Mouse (Mus musculus): Measurements from ENCODE around the gene Jak3.
"Not testable (repeated sequence)": the region's sequence is repeated elsewhere in the genome, so short reads cannot be mapped to it uniquely, and the experiment has no call there.

The Jak3 gene

GRCm38 (mm10) chr8:71719928-71720457 is 43.9 kb downstream of the Jak3 start:
- peak; percentile 76 for DNase-seq (ENCODE audit: extremely low spot score, low spot score)

DNA sequence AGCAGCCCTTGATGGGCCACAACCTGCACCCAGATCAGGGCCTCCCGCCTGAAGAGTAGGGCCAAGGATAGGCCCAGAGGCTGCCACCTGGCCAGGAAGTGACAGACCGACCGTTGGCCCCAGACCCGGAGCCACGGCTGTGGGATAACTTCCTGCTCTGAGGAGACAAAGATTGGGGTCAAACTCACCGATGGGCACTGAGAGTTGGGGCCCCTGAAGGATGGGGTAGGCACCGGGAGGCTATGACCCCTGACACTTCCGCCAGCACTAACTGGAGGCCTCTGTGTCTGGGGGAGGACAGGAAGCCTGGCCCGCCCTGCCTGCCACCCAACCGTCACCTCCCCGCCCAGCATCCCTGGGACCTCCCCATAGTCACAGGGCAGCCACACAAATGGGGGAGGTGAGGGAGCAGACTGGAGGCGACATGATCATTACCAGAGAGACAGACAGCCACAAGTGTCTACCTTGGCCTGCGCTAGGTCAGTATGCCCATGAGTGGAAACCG is 47.0 kb downstream of the Jak3 start:
- no peak for DNase-seq (ENCODE audit: extremely low spot score, low spot score)

DNA sequence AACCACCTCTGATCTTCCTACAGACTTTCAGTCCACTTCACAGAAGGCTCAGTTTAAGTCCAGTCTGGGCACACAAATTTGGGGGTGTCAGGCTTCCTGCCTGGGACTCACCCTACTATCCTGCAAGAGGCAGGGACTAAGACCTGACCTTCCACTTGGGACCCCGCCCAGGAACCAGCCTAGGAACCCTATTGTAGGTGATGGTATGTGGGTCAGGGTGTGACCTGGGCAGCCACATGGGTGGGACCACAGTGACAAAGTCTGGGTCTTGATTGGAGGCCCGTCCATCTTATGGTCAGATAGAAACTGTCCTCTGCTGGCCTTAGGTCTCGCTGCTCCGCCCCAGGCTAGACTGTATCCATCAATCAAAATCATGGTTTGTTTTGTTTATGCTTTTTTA is 48.3 kb downstream of the Jak3 start:
- no peak for DNase-seq (ENCODE audit: extremely low spot score, low spot score)

DNA sequence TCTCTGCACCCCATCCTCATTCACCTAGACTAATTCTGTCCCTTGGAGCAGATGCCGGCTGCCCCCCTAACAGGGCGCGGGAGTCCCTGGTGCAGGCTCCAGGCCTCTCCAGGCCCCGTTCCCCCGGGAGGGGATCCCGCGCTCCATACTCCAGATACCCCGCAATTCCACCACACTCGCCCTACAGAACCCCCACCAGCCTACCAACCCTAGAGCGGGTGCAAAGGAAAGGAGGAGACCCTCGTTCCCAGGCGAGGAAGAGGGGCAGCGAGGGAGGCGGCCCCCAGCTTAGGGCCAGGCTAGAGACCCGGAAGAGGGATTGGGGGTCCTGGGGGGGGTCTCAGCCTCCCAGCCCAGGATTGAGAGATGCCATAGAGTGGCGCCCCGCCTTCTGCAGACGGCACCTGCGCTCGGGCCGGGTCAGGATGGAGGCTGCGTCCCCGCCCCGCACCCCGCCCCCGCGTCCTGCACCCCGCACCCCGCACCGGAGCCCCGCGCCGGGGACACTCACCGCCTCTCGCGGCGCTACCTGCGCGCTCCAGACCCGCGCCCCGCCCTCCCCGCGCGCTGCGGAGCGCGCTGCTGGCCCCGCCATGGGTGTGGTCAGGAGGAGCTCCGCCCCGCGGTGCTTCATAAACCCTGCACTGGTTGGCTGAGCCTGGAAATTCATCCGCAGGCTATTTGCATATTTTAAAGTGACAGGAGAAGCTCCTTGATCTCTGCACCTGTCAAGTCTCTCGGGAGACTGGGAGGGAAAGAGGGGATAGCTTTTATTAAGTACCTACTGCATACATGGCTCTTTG is 49.2 kb downstream of the Jak3 start, which contains the start of gene Fcho1:
TSS of gene Fcho1 (minus strand) at position 595 of the 803 bp plus-strand sequence.
- peak; percentile 73 for DNase-seq (ENCODE audit: extremely low spot score, low spot score)

DNA sequence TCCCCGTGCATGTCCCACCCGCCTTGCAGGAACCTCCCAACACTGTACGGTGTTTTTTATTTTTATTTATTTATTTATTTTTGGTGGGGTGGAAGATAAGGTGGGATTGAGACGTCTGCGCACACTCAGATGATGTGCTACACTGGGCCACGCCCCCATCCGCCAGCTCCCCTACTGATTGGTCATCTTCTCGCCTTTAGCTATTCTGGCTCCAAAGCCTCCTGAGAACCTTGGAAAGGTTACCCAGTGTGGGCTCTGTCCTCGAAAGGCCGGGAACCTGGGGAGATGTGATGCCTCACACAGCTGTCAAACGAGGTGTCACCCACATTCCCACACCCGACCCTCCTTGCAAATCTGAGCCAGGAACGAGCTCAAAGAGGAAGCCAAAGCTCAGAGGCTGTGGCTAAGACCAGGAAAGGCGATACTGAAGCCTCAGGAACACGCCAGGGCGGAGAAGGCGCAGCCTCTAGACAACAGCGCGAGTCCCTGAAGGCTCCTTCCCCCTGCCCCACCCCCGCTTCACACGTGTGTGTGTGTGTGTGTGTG is 52.2 kb downstream of the Jak3 start:
- DNase-seq (ENCODE audit: extremely low spot score, low spot score) = peak; percentile 48

- no peak for DNase-seq (ENCODE audit: extremely low spot score, low spot score)
Measured at GRCm38 (mm10) chr8:71728826-71729620, 52.9 kb downstream of the Jak3 start.

GRCm38 (mm10) chr8:71731652-71732230 is 55.6 kb downstream of the Jak3 start:
- DNase-seq (ENCODE audit: extremely low spot score, low spot score) = no peak

DNA sequence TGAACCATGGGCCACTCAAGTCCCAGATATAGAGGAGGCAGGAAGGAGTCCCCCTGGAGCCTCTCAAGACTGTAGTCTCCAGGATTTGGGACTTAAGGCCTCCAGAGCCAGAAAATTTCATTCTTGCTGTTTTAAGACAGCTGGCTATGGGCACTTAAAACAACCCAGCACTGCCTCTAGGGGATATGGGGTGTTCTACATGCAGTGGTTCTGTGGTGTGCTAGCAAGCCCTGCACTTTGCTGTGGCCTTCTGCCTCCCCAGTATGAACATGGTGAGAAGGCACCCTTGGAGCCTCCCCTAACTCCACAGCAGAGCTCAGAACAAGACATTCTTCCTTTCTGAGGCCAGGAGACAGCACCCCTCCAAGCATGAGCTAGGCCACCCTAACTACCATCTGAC is 62.2 kb downstream of the Jak3 start:
- DNase-seq (ENCODE audit: extremely low spot score, low spot score) = not testable (repeated sequence)
